Mouse (Mus musculus): ENCODE measurements around the gene Npvf.

GRCm38 (mm10) chr6:50655925-50656324 lies 1.7 kb upstream of the Npvf start:
- TF ChIP-seq POLR2A (IDR thresholded peaks at IDR 0.05; ENCODE audit: low read depth, low read length) (no peak), CTCF (IDR thresholded peaks at IDR 0.05; ENCODE audit: extremely low read depth, insufficient read depth, insufficient read length, insufficient replicate concordance) (no peak)
